Comparison of ENCODE assay signal across 8 mouse cellular contexts in the genomic region with DNA sequence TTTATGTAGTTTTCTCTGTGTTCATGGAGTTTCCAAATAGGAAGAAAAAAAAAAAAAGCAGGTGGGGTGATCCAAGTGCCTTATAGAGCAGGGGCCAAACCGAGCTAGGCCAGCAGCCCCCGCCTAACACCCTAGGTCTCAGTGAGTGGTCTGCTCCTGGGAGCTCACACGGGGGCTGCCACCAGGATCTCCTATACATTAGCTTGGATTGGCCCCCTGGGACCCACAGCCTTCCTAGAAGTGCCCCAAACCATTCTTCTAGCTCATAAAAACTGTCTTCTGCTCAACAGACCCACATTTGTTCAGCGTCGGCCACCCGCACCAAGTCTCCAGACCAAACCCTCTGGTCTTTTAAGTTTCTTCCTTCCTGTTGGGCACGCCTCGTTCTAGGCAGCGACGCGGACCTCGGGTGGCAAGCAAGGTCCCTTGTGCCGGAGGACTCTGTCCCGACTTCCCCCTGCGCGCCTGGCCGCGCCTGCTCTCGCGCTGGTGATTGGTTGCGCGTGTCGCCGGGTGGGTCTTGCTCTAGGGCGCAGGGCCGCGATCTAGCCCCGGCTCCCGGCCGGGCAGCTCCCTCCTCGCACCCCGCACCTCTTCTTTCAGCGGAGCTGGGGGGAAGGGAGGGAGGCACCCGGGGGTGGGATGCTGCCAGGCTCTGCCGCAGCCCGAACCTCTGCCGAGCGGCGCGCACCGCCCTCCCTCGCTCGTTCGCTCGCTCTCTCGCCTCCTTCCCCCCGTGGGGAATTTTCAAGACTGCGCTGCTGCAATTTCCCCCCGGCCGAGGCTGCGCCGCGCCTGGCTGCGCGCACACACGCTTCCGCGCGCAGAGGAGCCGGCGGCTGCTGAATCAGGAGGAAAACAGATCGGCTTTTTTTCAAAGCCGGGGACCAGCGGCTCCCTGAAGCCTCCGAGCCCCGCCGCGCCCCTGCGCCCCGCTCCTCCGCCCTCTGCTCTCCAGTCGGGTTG. TPM values are rescaled to one million over a fixed set of nuclear protein-coding genes. Genes with fewer than 3 reads are reported as not detected.
DNase-seq lines count a peak whose midpoint lies in the region; ATAC-seq and TF ChIP-seq lines count a peak whose summit lies in the region.

No protein-coding gene starts in this region.

- peaks cover 22% of the 10 kb centered on the region for H3K4me1 ChIP-seq in limb, embryonic 10.5 days
- H3K4me1 ChIP-seq in midbrain, embryonic 12.5 days = peaks cover 22% of the 10 kb centered on the region; the same call in 1 of the 2 replicates
- 0 out of 2 replicates have a peak, but pooled peaks cover 3% of the 10 kb centered on the region for H3K4me1 ChIP-seq in stomach, postnatal 0 days (replicated peaks; ENCODE audit: control insufficient read depth, insufficient read depth)

- peak overlapping the region; percentile 63 for H3K4me3 ChIP-seq in limb, embryonic 10.5 days
- H3K4me3 ChIP-seq in midbrain, embryonic 12.5 days = peak overlapping the region; percentile 69
- H3K4me3 ChIP-seq in stomach, postnatal 0 days (ENCODE audit: low read depth, low read length) = peak overlapping the region; percentile 47

- peak overlapping the region; percentile 86 for H3K4me2 ChIP-seq in midbrain, embryonic 12.5 days (replicated peaks)
- H3K4me2 ChIP-seq in stomach, postnatal 0 days (replicated peaks; ENCODE audit: low read depth) = peak overlapping the region; percentile 82

- no peak for TF ChIP-seq CTCF in stomach, postnatal 0 days (IDR thresholded peaks at IDR 0.05; ENCODE audit: low read depth)

- WGBS in limb, embryonic 10.5 days = 1% methylated on average over 72 of the region's 72 CpGs
- WGBS in midbrain, embryonic 12.5 days = 1% methylated on average over 65 of the region's 72 CpGs
- 3% methylated on average over 69 of the region's 72 CpGs for WGBS in stomach, postnatal 0 days

- ATAC-seq in midbrain, embryonic 12.5 days (ENCODE audit: low FRiP score, low read depth) = peak; percentile 76
- peak; percentile 67; the same call in 1 of the 2 replicates for ATAC-seq in stomach, postnatal 0 days (ENCODE audit: low FRiP score, low TSS enrichment)

- no peaks in the 10 kb centered on the region for H3K9me3 ChIP-seq in limb, embryonic 10.5 days (replicated peaks)
- 0 out of 2 replicates have a peak, but pooled peaks cover 4% of the 10 kb centered on the region for H3K9me3 ChIP-seq in midbrain, embryonic 12.5 days
- no peaks in the 10 kb centered on the region for H3K9me3 ChIP-seq in stomach, postnatal 0 days (ENCODE audit: control insufficient read depth, low read length)

- H3K36me3 ChIP-seq in limb, embryonic 10.5 days = no peaks in the 10 kb centered on the region
- H3K36me3 ChIP-seq in midbrain, embryonic 12.5 days = no peaks in the 10 kb centered on the region
- H3K36me3 ChIP-seq in stomach, postnatal 0 days (ENCODE audit: control insufficient read depth, insufficient read depth, low read length) = no peaks in the 10 kb centered on the region

- no peak for TF ChIP-seq EP300 in stomach, postnatal 0 days (optimal IDR thresholded peaks at IDR 0.05)

- DNase-seq in kidney, adult 18-20 months = peak; percentile 29
- DNase-seq in kidney, adult 11 months = no peak
- peak; percentile 38 to 50 for DNase-seq in cerebellum, postnatal 4 days (ENCODE audit: low spot score in 2 of 2)
- DNase-seq in gastrocnemius, postnatal 14 days = peak; percentile 44
- peak; percentile 4 for DNase-seq in induced T-regulatory cell, adult 2 months (ENCODE audit: low read depth)
- DNase-seq in limb, embryonic 10.5 days (ENCODE audit: low spot score) = peak; percentile 67
- peak; percentile 56 for DNase-seq in stomach, postnatal 0 days (ENCODE audit: low spot score)

- peak overlapping the region; percentile 61 for H3K27ac ChIP-seq in limb, embryonic 10.5 days
- peak overlapping the region; percentile 91 for H3K27ac ChIP-seq in midbrain, embryonic 12.5 days (replicated peaks)
- H3K27ac ChIP-seq in stomach, postnatal 0 days (replicated peaks) = no peak overlapping the region

- H3K9ac ChIP-seq in midbrain, embryonic 12.5 days (replicated peaks) = peak overlapping the region; percentile 89
- H3K9ac ChIP-seq in stomach, postnatal 0 days (ENCODE audit: low read length) = peak overlapping the region; percentile 19

- peaks cover 92% of the 10 kb centered on the region for H3K27me3 ChIP-seq in limb, embryonic 10.5 days (ENCODE audit: low read depth, poor library complexity, severe bottlenecking)
- H3K27me3 ChIP-seq in midbrain, embryonic 12.5 days = peaks cover 15% of the 10 kb centered on the region
- H3K27me3 ChIP-seq in stomach, postnatal 0 days (ENCODE audit: control insufficient read depth, insufficient read depth, low read length) = peaks cover 3% of the 10 kb centered on the region; the same call in 1 of the 2 replicates

- intact Hi-C loops in gastrocnemius, postnatal 14 days (cut with DNase I; ENCODE audit: low total_unique reads) = no loop called here

RNA-seq across cellular contexts. Expression of gene Cacna1a, which starts 25.9 kb away (rescaled TPM):
- total RNA-seq in gastrocnemius, postnatal 14 days (2021) = 1 to 10 TPM; 3.1 to 9.2 TPM
- polyA plus RNA-seq in limb, embryonic 10.5 days (2016; fragmentation: Nextera tagmentation; extraction: Ambion mirVana) = 5.9 and 6.4 TPM in 2 replicates
- 14.0 and 15.0 TPM in 2 replicates for polyA plus RNA-seq in midbrain, embryonic 12.5 days (2016; fragmentation: Nextera tagmentation; extraction: Ambion mirVana)
- polyA plus RNA-seq in stomach, postnatal 0 days (2015; fragmentation: Nextera tagmentation; extraction: Ambion mirVana) = 2.6 and 2.9 TPM in 2 replicates
